Mouse (Mus musculus) olfactory bulb, adult 2 months (tissue): ENCODE data around the gene Kcnj2. TPM values are rescaled to one million over a fixed set of nuclear protein-coding genes. Genes with fewer than 3 reads are reported as not detected.

Source experiments
- H3K27ac ChIP-seq: fragments of 200-500 bp; 2 replicates; pipeline ENCODE4 v1.5.1; 2012; ENCODE audit warnings: low read depth, low read length; ENCODE audit not compliant: insufficient read depth
- H3K4me1 ChIP-seq: fragments of 200-500 bp; 2 replicates; pipeline ENCODE4 v1.6.1; 2012; ENCODE audit warnings: low read length; ENCODE audit not compliant: control insufficient read depth, insufficient read depth
- H3K4me3 ChIP-seq: fragments of 200-500 bp; 2 replicates; pipeline ENCODE4 v1.5.1; 2012; ENCODE audit warnings: mild to moderate bottlenecking, low read depth, low read length, moderate library complexity; ENCODE audit not compliant: insufficient read depth
- CTCF ChIP-seq: fragments of 200-500 bp; IDR thresholded peaks from 2 replicates; pipeline ENCODE4 v1.5.1; 2012; ENCODE audit warnings: low read depth, mild to moderate bottlenecking, low read length, moderate library complexity; ENCODE audit not compliant: insufficient read depth
- POLR2A ChIP-seq: fragments of 200-500 bp; IDR thresholded peaks from 2 replicates; pipeline ENCODE4 v1.6.1; 2012; ENCODE audit warnings: mild to moderate bottlenecking, low read depth, low read length, moderate library complexity; ENCODE audit not compliant: insufficient read depth
- WGBS: fragments of 180-500 bp; shearing (Covaris S2); methylation state at CpG from one replicate; pipeline ENCODE4 v1.1.7; 2018; 5-methylcytosine and 5-hydroxymethylcytosine counted together
- polyA plus RNA-seq: library from polyadenylated mRNA; stranded (reverse); fragments of >200 nt; gene quantifications from 2 replicates; pipeline ENCODE4 v1.2.4, GENCODE M21; 2012; ENCODE audit warnings: low replicate concordance; ENCODE audit not compliant: missing spikeins, insufficient read depth, insufficient read length

Gene Kcnj2
- not detected in 2 replicates for polyA plus RNA-seq

GRCm38 (mm10) chr11:111065635-111066298, at the start of gene Kcnj2:
Gene Kcnj2 (plus strand): TSS chr11:111066164.
- Histone ChIP-seq H3K27ac (peak within 1 kb of the TSS; percentile 62), H3K4me1 (no peaks in the 10 kb centered on the region), H3K4me3 (peak within 1 kb of the TSS; percentile 69)
- TF ChIP-seq CTCF (no peak), POLR2A (peak; percentile 83)
- WGBS, result 0% methylated on average over 28 of the region's 28 CpGs

- no peak overlapping the region for H3K27ac ChIP-seq
- H3K4me1 ChIP-seq, result no peaks in the 10 kb centered on the region
- no peak overlapping the region for H3K4me3 ChIP-seq
- WGBS, result 85% methylated on average over 3 of the region's 3 CpGs
- TF ChIP-seq CTCF (no peak), POLR2A (no peak)
Observed at GRCm38 (mm10) chr11:111016206-111016605, 49.8 kb upstream of the Kcnj2 start.

GRCm38 (mm10) chr11:111020211-111020610, 45.8 kb upstream of the Kcnj2 start:
- WGBS, result 56% methylated on average over 2 of the region's 2 CpGs
- TF ChIP-seq POLR2A (no peak), CTCF (no peak)
- no peaks in the 10 kb centered on the region for H3K4me1 ChIP-seq

GRCm38 (mm10) chr11:111022681-111023281, 43.2 kb upstream of the Kcnj2 start:
- no peak overlapping the region for H3K27ac ChIP-seq
- H3K4me1 ChIP-seq, result no peaks in the 10 kb centered on the region
- no peak overlapping the region for H3K4me3 ChIP-seq
- WGBS, result 35% methylated on average over 8 of the region's 8 CpGs
- TF ChIP-seq POLR2A (no peak), CTCF (no peak)

More at GRCm38 (mm10) chr11:111020211-111020610, 45.8 kb upstream of the Kcnj2 start:
- H3K27ac ChIP-seq, result no peak overlapping the region
- no peak overlapping the region for H3K4me3 ChIP-seq

- no peak overlapping the region for H3K4me3 ChIP-seq
- H3K27ac ChIP-seq, result no peak overlapping the region
- TF ChIP-seq POLR2A, result no peak
- TF ChIP-seq CTCF, result no peak
- 35% methylated on average over 5 of the region's 5 CpGs for WGBS
- no peaks in the 10 kb centered on the region for H3K4me1 ChIP-seq
Observed at GRCm38 (mm10) chr11:111042175-111042574, 23.8 kb upstream of the Kcnj2 start.

GRCm38 (mm10) chr11:111043298-111043697, 22.7 kb upstream of the Kcnj2 start:
- no peaks in the 10 kb centered on the region for H3K4me1 ChIP-seq
- TF ChIP-seq CTCF (no peak), POLR2A (no peak)
- no peak overlapping the region for H3K4me3 ChIP-seq
- no peak overlapping the region for H3K27ac ChIP-seq
- WGBS, result 92% methylated on average over 4 of the region's 4 CpGs

- WGBS, result 91% methylated on average over 3 of the region's 3 CpGs
- Histone ChIP-seq H3K4me3 (no peak overlapping the region), H3K4me1 (no peaks in the 10 kb centered on the region), H3K27ac (no peak overlapping the region)
- TF ChIP-seq POLR2A (no peak), CTCF (no peak)
Observed at GRCm38 (mm10) chr11:111054252-111054651, 11.7 kb upstream of the Kcnj2 start.

GRCm38 (mm10) chr11:111054854-111055822, 10.8 kb upstream of the Kcnj2 start:
- TF ChIP-seq CTCF (no peak), POLR2A (no peak)
- no peaks in the 10 kb centered on the region for H3K4me1 ChIP-seq
- H3K4me3 ChIP-seq, result no peak overlapping the region
- no peak overlapping the region for H3K27ac ChIP-seq
- WGBS, result 80% methylated on average over 8 of the region's 8 CpGs

- WGBS, result 54% methylated on average over 13 of the region's 13 CpGs
- TF ChIP-seq POLR2A, result no peak
- no peak for TF ChIP-seq CTCF
Observed at GRCm38 (mm10) chr11:111056030-111056429, 9.9 kb upstream of the Kcnj2 start.

More at GRCm38 (mm10) chr11:111056030-111056429, 9.9 kb upstream of the Kcnj2 start:
- Histone ChIP-seq H3K27ac (no peak overlapping the region), H3K4me3 (no peak overlapping the region), H3K4me1 (no peaks in the 10 kb centered on the region)
